Mouse (Mus musculus) sigmoid colon, adult 10 weeks (tissue): ENCODE data around the gene Olfr644. TPM values are rescaled to one million over a fixed set of nuclear protein-coding genes. Genes with fewer than 3 reads are reported as not detected.

ENCODE experiments used
- polyA plus RNA-seq: library from polyadenylated mRNA; stranded (reverse); fragments of 350-450 nt; fragmentation: Illumina TruSeq; extraction: RNeasy Lipid Tissue Mini Kit (QIAGEN cat#74804); gene quantifications from one replicate; pipeline ENCODE4 v1.2.3, GENCODE M21; 2014; ENCODE audit warnings: low read depth, low replicate concordance

Gene Olfr644
- not detected for polyA plus RNA-seq

GRCm38 (mm10) chr7:104071769-104072168 is at the start of gene Olfr644:
Gene Olfr644, minus strand, starts transcription at chr7:104071869.

GRCm38 (mm10) chr7:104104757-104104972 is 33.0 kb upstream of the Olfr644 start, which contains the start of gene Olfr646:
Gene Olfr646, plus strand, starts transcription at chr7:104104873.

DNA sequence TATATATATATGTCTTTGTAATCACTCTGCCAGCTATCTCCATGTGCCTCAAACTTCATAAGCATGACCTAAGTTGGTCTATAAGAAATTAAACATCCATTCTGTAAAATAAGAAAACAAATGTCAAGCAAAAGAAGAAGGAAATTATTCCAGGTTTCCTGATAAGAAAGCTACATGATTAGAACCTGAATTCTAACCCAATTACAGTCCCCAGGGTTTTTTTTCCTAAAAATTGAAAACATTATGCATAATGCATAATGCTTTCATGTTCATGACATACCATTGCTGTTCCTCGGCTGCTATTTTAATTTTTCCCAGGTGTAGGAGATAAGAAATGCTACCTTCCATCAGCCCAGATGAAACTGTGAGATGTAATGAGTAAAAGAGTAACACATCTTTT is 13.7 kb upstream of the Olfr644 start, which contains the start of gene Olfr645:
Gene Olfr645 (minus strand): TSS at position 101 of the 400 bp plus-strand sequence.

GRCm38 (mm10) chr7:104061345-104061744 is 10.3 kb downstream of the Olfr644 start, which contains the start of gene 4930516K23Rik:
Gene 4930516K23Rik, minus strand, starts transcription at chr7:104061445.

DNA sequence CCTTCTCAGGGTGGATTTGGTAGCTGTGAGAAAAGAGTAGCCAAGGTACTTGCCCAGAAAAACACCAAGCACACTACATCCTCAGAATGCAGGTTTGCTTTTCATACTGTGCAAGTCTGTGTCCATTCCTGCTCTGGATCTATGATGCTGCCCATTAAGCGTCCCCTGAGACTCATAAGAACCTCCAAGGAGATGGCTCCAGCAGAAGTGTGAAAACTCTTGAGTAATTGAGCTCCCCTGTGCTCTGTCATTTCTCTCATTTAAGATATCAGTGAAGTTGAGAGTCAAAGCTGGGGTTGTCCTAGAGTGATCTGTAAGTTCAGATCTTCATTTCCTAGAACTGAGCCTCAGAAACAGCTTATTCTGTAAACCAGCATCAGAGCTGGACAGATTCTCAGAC is 19.1 kb downstream of the Olfr644 start, which contains the start of gene Olfr642:
Gene Olfr642 (minus strand): TSS at position 101 of the 400 bp plus-strand sequence.

GRCm38 (mm10) chr7:104035145-104035544 is 36.5 kb downstream of the Olfr644 start, which contains the start of gene Olfr641:
Gene Olfr641, plus strand, starts transcription at chr7:104035445.

GRCm38 (mm10) chr7:104025473-104025872 is 46.2 kb downstream of the Olfr644 start, which contains the start of gene Olfr640:
Gene Olfr640, minus strand, starts transcription at chr7:104025573.

DNA sequence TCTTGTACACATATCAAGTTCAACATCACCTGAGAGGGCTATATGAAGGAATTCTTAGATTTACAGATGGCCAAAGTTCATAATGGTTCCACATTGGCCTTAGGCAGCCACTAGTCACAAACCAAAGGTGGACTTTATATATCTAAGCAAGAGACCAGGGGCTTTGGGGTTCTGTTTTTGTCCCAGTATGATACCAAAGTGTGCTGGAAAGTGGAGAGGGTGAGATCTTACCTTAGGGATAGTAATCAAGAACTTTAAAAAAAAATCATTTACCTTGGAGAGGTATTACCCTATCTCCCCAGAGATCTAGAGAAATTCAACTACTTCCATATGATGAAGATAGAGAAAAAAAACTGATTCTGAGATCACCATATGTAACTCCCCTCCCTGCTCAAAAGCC is 54.5 kb downstream of the Olfr644 start, which contains the start of gene Olfr639:
Gene Olfr639 (minus strand): TSS at position 101 of the 400 bp plus-strand sequence.

Other genes starting within 250 kb of the Olfr644 start
- 125 TPM for gene Hbb-bs, start 243.8 kb downstream of the Olfr644 start, polyA plus RNA-seq
- not detected for gene Hbb-bh2, start 231.3 kb downstream of the Olfr644 start, polyA plus RNA-seq
- gene Hbb-bh1, start 228.7 kb downstream of the Olfr644 start, polyA plus RNA-seq: not detected
- gene Hbb-y, start 218.7 kb downstream of the Olfr644 start, polyA plus RNA-seq: not detected
- gene Olfr66, start 185.6 kb downstream of the Olfr644 start, polyA plus RNA-seq: not detected
- not detected for gene Olfr64, start 177.4 kb downstream of the Olfr644 start, polyA plus RNA-seq
- not detected for gene Olfr65, start 168.4 kb downstream of the Olfr644 start, polyA plus RNA-seq
- not detected for gene Olfr631, start 143.0 kb downstream of the Olfr644 start, polyA plus RNA-seq
- gene Olfr632, start 137.5 kb downstream of the Olfr644 start, polyA plus RNA-seq: not detected
- not detected for gene Olfr633, start 127.4 kb downstream of the Olfr644 start, polyA plus RNA-seq
- gene Olfr635, start 100.7 kb downstream of the Olfr644 start, polyA plus RNA-seq: not detected
- not detected for gene Olfr638, start 73.1 kb downstream of the Olfr644 start, polyA plus RNA-seq
- gene Olfr639, start 54.6 kb downstream of the Olfr644 start, polyA plus RNA-seq: not detected
- gene Olfr640, start 46.3 kb downstream of the Olfr644 start, polyA plus RNA-seq: not detected
- not detected for gene Olfr641, start 36.4 kb downstream of the Olfr644 start, polyA plus RNA-seq
- not detected for gene Olfr642, start 19.2 kb downstream of the Olfr644 start, polyA plus RNA-seq
- gene 4930516K23Rik, start 10.4 kb downstream of the Olfr644 start, polyA plus RNA-seq: not detected
- gene Olfr645, start 13.6 kb upstream of the Olfr644 start, polyA plus RNA-seq: not detected
- gene Olfr646, start 33.0 kb upstream of the Olfr644 start, polyA plus RNA-seq: not detected
- gene Ubqln5, start 58.0 kb upstream of the Olfr644 start, polyA plus RNA-seq: not detected
- gene Olfr643, start 65.5 kb upstream of the Olfr644 start, polyA plus RNA-seq: not detected
- not detected for gene Ubqln3, start 71.4 kb upstream of the Olfr644 start, polyA plus RNA-seq
- not detected for gene Ubqlnl, start 78.7 kb upstream of the Olfr644 start, polyA plus RNA-seq
- not detected for gene Olfm5, start 93.0 kb upstream of the Olfr644 start, polyA plus RNA-seq
- 0.13 TPM for gene Olfr648, start 111.5 kb upstream of the Olfr644 start, polyA plus RNA-seq
- gene Olfr649, start 124.1 kb upstream of the Olfr644 start, polyA plus RNA-seq: not detected
- gene Trim6, start 146.9 kb upstream of the Olfr644 start, polyA plus RNA-seq: 30.0 TPM
- gene Trim34a, start 172.6 kb upstream of the Olfr644 start, polyA plus RNA-seq: 40.5 TPM
- gene Trim5, start 216.2 kb upstream of the Olfr644 start, polyA plus RNA-seq: 15.0 TPM
- gene Trim12a, start 243.6 kb upstream of the Olfr644 start, polyA plus RNA-seq: 62.6 TPM